In genomic region chr15:36880602-36881001, GRCm38 (mm10) we compare ENCODE assay signal across 20 mouse cellular contexts.
"Had no signal": no experiment of that assay in that cellular context is flagged by ENCODE, and none has a peak within 500 bp of the region (broad histone marks: within the 10 kb centered on the region; RNA-seq: fewer than 3 reads in every experiment).

No protein-coding gene starts in this region.

- H3K4me2 ChIP-seq: limb, embryonic 12.5 days; limb, embryonic 15.5 days; liver, embryonic 11.5 days; midbrain, embryonic 13.5 days; neural tube, embryonic 12.5 days; neural tube, embryonic 15.5 days had no signal

- H3K9ac ChIP-seq: limb, embryonic 12.5 days; limb, embryonic 15.5 days; liver, embryonic 14.5 days; liver, postnatal 0 days; midbrain, embryonic 13.5 days; neural tube, embryonic 12.5 days; neural tube, embryonic 15.5 days had no signal

- H3K36me3 ChIP-seq: limb, embryonic 12.5 days; limb, embryonic 15.5 days; midbrain, embryonic 10.5 days; midbrain, embryonic 13.5 days; neural tube, embryonic 12.5 days; neural tube, embryonic 15.5 days had no signal

- H3K27me3 ChIP-seq: limb, embryonic 12.5 days; limb, embryonic 15.5 days; megakaryocyte, embryonic 14.5 days; midbrain, embryonic 13.5 days; neural tube, embryonic 12.5 days; neural tube, embryonic 15.5 days had no signal

- H3K4me3 ChIP-seq: limb, embryonic 12.5 days; limb, embryonic 15.5 days; megakaryocyte, embryonic 14.5 days; midbrain, embryonic 10.5 days; midbrain, embryonic 13.5 days; neural tube, embryonic 12.5 days; neural tube, embryonic 15.5 days had no signal

- H3K9me3 ChIP-seq: limb, embryonic 12.5 days; limb, embryonic 15.5 days; midbrain, embryonic 10.5 days; midbrain, embryonic 13.5 days; neural tube, embryonic 12.5 days; neural tube, embryonic 15.5 days had no signal

- H3K27ac ChIP-seq: limb, embryonic 12.5 days; limb, embryonic 15.5 days; liver, embryonic 14.5 days; midbrain, embryonic 10.5 days; midbrain, embryonic 13.5 days; neural tube, embryonic 12.5 days; neural tube, embryonic 15.5 days had no signal

- DNase-seq: kidney, adult 2 months; kidney, postnatal 10 days; kidney, postnatal 4 days; left cerebral cortex, postnatal 4 days; liver, postnatal 0 days; retina, postnatal 1 day; right cerebral cortex, postnatal 25 days; thymus, adult 2 months; thymus, postnatal 14 days; thymus, postnatal 4 days had no signal

- ATAC-seq: intestine, postnatal 0 days; liver, postnatal 0 days; midbrain, embryonic 13.5 days had no signal
